Mouse (Mus musculus) right cerebral cortex, postnatal 14 days (tissue): ENCODE results near the gene Retn.

Experiments
- DNase-seq: peaks from one replicate; pipeline ENCODE4 v3.0.0; 2022

Gene Retn

DNA sequence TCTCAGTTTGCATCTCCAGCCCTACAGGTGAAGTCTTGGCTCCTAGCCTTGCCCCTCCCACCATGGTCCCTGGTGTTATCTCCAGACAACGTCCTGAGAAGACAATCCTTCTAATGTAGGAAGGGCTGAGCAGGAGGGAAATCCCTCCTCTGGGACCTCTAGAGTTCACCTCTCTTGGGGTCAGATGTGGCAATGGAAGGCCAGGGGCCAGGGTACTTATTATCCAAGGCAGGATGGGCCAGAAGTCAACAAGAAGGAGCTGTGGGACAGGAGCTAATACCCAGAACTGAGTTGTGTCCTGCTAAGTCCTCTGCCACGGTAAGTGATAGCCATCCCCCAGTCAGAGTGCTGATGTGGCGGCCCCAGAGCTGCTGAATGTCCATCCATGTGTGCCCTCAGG, at the start of gene Retn:
TSS of gene Retn (plus strand) at position 245 of the 400 bp plus-strand sequence.
- no peak for DNase-seq

DNA sequence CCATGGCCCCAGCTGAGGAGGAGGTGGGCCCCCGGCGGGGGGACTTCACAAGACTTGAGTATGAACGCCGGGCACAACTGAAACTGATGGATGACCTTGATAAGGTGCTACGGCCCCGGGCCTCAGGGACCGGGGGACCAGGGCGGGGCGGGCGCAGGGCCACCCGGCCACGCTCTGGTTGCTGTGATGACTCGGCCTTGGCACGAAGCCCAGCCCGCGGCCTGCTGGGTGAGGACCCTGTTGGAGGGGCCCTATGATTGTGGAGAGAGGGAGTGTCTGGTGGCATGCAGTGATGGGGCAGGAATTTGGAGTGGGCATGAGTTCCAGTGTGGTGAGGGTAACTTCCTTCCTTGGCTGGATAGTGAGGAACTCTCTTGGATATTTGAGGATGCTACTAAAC, 49.0 kb upstream of the Retn start:
- no peak for DNase-seq

DNA sequence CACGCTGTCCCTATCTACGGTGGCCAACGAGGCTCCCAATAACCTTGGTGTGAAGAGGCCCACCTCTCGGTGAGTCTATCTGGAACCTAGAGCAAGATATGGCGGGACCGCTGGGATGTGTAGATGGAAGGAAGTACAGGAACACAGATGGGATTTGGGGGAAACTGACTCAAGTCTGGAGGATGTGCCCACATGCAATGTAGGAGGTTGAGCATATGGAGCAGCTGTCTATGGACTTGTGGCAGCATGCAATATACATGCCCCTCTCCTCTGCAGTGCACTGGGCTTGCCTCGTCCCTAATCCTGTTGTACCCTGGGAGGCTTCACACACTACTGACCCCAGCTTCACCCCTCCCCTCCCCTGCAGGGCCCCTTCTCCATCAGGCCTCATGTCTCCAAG, 47.7 kb upstream of the Retn start:
- no peak for DNase-seq

DNA sequence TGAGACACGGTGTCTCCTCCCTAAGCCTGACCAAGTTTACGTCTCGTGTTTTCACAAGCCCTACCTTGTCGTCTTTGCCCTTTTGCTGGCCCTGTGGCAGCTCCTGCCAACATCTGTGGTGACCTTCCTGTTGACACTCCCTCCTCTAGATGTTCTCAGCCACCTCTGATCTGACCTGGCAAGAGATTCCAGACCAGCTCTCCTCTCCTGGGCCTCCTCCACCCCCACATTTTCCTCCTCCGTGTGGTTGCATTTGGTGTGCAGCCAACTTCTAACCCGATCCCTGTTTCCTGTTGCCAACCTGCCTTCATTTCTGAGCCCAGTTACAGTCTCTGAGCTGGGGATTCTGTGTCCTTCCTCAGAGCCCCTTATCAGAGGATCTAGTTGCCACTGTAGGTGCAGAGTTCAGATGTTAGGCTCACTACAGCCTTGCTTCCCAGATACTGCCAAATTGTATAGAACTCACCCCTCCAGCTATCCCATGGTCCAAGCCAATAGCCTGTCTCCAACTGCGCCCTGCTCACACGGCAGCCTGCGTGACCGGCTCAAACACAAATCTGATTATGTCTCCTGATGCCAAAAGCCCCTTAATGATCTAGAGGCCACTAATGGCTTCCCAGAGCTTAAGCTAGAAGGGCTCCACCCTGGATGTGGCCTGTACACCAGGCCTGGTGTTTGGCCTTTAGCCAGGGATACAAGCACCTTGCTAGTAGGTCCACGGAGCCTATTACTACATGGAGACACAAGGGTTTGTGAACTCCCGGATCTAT, 46.3 kb upstream of the Retn start:
- no peak for DNase-seq

DNA sequence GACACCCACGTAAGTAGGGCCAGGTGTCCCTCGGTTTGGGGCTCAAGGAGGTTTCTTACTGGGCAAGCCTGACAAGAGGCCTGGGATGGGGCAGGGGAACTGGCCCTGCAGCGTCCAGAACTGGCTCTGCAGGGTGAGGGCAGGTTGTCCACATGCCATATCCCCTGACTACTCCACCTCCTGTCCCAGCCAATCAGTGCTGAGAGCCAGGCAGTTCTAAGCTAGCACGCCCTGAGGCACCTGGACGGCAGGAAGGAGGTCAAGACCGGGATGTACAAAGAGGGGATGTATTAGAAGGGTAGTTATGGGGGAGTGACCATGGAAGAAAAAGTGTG, 45.8 kb upstream of the Retn start:
- no peak for DNase-seq

DNA sequence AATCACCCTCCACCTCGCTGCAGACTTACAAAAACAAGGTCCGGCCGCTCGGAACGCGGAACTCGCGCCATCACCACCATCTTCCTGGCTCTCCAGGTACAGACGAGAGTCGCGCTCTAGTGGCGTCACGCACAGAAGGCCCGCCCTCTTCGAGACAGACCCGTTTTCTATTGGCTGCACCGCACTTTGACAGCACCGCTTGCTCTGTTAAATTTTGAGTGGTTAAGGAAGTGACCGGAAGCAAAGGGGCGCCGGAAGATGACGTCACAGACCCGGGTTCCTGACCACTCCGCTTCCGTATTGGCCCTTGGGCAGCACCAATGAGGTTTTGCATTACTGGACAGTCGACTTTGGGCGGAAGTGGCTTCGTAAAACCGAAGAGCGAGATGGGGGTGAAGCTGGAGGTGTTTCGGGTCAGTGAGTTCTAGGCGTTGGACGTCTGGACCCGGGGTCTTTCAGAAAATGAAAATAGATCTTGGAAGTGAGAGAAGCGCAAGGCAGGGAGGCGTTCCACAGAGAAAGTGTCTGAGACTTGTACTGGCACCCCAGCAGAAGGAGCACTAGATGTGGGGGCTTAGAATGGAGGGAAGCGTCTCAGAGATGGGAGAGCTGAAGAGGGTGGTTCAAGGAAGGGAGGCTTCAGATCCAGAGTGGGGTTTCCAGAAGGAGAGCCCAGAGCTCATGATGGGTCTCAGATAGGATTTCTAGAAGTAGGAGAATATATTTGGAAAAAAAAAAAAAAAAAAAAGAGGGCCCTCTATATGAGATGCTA, 34.2 kb upstream of the Retn start, which contains the start of the genes Xab2 and Pet100:
TSS of gene Xab2 (minus strand) at position 118 of the 772 bp plus-strand sequence.
TSS of gene Pet100 (plus strand) at position 350 of the 772 bp plus-strand sequence.
- peak; percentile 98 for DNase-seq

DNA sequence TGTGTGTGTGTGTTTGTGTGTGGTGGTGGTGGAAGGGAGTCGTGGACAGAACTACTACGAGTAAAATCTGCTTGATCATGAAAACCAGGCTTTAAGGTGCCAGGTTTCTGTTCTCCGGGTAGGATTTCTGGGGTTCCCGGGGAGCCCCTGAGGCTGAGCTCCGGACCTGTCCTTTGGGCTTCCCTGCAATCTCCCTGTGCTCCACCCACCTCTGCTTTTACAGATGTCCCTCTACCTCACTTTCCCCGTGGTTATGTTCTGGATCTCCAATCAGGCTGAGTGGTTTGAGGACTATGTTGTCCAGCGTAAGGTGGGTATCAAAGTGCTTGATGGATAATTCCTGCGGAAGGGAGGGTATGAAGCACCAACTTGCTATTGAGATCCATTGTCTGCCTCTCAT, 33.5 kb upstream of the Retn start:
- no peak for DNase-seq

DNA sequence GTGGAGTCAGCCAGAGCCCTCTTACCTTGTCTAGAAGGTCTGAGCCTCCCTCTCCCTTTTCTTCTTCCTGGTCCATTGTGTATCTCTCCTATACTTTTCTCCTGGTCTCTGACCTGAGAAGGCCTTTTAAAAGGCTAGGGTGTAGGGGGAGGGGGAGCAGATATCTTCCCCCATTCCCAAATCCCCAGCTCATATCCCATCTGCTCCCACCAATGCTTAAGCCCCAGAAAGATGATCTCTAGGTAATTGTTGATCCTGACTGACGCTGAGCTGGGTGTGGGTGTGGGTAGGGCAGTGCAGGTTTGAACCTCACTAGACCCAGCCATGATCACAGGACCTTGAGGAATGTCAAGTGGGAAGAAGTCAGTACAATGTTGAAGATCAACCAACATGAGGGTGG, 30.1 kb upstream of the Retn start, which contains the start of gene Pcp2:
TSS of gene Pcp2 (minus strand) at position 101 of the 400 bp plus-strand sequence.
- DNase-seq = no peak

DNA sequence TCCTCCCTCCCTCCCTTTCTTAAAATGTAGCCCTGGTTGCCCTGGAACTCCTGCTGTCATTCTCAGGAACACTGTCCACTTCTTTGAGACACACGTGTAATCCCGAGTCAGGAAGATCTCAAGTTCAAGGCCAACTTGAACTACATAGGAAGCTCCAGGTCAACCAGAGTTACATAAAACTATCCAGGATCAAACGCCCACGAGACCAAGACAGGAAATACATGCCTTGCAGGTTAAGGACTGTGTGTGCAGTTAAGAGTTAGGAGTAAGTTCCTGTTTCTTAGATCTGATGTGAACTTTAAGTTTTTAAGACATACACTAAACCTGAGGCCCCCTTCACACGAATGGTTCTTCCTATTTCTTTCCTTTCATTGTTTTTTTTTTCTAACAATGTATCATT, 28.6 kb upstream of the Retn start:
- DNase-seq = no peak

DNA sequence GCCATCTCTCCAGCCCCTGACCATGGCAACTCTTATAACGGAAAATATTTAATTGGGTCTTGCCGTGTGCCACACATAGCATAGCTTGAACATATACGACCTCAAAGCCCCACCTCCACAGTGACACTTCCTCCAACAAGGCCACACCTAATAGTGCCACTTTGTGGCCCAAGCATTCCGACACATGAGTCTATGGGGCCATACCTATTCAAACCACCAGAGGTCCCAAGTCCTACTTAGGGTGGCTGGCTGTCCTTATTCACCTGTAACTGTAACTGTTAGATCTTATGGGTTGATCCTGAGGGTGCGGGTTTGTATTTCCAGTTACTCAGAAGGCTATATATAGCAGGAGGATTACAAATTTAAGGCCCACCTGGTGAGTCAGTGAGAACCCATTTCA, 27.6 kb upstream of the Retn start:
- DNase-seq = no peak

DNA sequence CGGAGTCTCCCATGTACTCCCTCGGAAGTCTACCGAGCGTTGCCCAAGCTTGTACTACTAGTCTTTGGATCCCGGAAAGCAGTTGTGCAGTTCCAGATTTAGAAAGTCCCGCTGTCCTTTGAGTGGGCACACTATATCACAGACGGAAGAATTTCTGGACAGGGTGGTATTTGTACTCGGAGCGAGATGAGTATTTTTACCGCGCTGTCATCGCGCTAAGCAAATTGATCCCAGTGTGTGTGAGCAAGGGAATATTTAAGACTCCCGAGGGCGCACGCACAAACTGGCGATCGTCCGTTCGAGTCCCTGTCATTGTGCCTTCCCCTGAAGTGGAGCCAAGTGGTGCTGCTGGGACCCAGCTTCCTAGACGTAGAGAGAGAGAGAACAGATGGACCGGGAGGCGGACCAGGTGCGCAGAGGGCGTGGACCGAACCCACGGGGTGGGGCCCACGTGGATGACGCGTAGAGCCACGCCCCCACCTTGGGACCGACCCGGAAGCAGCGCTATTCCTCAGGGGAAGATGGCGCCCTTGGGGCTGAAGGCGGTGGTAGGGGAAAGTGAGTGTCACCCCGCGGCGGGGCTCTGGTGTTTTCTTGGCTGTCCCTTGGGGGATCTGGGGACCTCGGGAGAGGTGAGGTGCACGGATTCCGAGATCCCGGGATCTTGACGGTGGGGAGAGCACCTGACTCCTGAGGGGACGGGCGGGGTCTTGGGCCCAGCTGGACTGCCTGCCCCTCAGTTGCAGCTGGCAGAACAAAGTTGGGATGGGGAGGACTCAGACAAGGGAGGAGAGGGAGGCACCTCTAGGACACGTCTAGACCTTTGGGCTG, 24.7 kb upstream of the Retn start, which contains the start of gene Stxbp2:
TSS of gene Stxbp2 (plus strand) at position 309 of the 831 bp plus-strand sequence.
- peak; percentile 66 for DNase-seq

DNA sequence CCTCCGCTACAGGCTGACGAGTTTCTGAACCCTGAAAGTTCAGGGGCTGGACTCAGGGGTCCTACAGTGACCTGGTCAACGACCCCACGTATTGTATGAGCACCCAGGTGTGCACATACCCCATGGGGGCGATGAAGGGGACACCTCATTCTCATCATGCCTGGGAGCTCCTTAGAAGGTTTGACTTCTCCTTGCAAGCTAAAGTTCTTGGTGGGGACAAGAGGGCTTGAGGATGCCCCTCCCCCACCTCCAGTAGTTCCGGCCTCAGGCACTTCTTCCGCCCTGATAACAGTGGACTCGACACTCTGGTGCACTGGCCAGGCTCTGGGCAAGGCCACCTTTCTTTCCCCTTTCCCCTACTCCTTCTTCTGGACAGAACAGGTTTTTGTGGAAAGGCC, 24.1 kb upstream of the Retn start:
- no peak for DNase-seq

DNA sequence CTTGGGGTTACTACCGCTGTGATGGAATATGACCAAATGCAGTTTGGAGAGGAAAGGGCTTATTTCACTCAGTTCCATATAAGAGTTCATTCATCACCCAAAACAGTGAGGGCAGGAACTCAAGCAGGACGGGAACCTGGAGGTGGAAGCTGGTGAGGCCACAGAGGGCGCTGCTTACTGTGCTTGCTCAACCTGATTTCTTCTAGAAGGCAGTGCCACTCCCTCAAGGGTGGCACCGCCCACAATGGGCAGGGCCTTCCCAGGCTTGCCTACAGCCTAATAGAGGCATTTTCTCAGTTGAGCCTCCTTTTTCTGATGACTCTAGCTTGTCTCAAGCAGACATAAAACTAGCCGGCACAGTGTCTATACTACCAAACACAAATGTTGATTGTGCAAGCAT, 9.8 kb upstream of the Retn start:
- DNase-seq = no peak

DNA sequence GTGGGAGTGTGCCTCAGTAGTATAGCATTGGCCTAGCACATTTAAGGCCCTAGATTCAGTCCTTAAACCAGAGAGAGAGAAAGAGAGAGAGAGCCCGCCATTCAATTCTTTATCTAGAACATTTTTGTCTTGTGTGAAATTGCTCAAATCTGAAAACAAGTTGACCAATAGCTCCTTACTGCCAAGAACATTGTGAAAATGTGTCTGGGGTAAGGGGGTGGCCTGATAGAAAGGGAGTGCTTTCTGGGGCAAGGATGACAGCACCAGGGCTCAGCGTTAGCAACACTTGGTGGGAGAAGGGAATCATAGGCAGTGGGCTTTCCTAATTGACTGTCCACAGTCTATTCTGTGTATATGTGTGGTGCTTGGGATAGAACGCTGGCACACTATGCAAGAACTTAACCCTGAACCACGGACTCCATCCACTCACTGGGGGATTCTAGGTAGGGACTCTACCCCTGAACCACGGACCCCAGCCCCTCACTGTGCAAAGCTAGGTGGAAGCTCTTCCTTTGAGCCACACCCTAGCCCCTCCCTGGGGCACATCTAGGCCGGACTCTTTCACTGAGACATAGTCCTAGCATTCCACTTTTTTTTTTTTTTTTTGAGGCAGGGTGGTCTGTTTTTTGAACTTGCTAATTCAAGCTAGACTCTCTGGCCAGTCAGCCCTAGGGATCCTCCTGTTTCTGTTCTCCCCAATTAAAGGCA, 8.6 kb upstream of the Retn start:
- DNase-seq = no peak

DNA sequence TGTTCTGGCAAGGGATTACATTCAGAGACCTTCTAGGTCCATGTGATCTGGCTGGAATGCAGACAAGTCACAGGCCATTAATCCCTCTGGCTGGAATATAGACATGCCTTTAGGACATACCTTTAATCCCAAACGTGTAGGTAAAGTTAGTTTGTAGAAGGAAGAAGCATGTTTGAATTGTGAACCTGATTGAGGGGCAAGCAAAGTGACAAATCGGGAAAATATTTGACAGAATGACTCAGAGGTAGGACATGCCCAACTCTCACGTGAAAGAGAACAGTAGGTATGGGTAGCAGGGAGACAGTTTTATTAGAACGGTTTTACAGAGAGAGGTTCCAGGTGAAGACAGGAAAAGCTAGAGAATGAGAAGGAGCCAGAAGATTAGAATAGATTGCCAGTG, 8.0 kb upstream of the Retn start:
- no peak for DNase-seq

DNA sequence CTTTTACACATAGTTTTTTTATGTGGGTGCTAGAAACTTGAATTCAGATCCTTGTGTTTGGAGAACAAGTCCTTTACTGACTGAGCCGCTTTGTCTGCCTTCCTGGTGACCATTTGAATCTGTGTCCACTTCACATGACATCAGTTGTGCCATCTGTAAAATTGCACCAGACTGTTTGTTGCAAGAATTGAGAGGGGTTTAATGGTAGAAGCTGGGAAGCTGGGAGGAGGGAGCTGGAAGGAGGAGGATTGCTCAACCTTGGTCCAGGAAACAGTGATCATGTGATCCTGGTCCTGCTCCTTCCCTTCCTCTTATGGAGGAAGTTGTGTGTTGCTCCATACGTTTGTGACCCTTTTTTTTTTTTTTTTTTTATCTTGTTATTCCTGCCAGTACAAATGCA, 7.3 kb upstream of the Retn start:
- no peak for DNase-seq

DNA sequence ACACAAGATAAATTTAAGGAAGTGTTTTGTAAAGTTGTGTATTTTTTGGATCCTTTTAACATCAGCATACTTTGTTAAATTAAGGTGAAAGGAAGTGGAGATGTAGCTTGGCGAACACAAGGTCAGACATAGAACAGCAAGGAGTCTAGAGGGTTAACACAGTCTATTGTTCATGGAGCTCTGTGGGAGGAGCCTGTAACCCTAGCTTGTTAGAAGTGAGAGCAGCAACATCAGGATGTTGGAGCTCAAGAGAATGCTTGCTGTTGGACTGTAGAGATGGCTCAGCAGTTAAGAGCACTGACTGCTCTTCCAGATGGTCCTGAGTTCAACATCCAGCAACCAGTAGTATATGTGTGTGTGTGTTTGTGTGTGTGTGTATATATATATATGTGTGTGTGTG, 6.6 kb upstream of the Retn start:
- no peak for DNase-seq

DNA sequence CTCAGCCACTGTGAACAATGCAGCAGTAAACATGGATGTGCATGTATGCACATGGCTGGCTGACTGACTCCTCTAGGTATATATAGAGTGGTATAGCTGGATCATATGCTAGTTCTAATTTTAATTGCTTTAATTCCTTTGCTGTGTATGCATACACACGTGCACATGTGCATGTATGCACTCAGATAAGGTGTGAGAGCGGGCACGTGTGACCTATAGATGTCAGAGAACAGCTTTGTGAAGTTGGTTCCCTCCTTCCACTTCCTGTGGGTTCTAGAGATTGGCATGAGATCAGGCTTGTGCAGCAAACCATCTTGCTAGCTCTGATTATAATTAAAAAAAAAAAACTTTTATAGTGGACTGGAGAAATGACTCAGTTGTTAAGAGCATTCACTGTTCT, 2.7 kb upstream of the Retn start:
- no peak for DNase-seq

DNA sequence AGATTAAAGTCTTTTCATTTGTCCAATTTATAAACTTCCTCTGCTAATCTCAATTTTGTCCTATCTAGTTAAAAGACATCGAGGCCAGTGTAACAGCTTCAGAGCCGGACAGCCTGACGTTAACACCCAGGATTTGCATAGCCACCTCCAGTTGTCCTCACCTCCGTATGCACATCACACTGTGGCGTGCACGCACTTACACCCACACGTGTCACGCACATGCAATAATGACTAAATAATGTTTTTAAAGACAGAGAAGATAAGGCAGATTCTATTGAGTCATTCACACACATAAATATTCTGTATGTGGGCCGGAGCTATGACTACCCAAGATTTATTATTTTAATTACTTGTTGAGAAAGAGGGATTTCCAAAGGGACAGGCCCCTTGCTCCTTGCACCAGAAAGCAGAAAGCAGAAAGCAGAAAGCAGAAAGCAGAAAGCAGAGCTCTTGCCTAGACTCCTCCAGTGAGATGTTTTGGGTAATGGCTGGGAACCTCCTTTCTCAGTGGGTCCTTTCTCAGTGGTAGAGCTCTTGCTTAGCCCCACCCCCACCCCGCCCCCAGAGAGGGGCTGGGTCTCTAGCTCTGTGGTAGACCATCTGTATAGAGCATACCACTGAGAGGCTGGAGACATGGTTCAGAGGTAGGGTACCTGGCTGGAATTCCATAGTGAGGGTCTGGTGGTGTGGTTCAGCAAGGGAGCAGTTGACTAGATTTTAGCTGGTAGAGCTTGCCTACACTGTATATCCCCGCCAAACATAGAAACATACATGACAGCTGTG, 653 bp upstream of the Retn start:
- no peak for DNase-seq

DNA sequence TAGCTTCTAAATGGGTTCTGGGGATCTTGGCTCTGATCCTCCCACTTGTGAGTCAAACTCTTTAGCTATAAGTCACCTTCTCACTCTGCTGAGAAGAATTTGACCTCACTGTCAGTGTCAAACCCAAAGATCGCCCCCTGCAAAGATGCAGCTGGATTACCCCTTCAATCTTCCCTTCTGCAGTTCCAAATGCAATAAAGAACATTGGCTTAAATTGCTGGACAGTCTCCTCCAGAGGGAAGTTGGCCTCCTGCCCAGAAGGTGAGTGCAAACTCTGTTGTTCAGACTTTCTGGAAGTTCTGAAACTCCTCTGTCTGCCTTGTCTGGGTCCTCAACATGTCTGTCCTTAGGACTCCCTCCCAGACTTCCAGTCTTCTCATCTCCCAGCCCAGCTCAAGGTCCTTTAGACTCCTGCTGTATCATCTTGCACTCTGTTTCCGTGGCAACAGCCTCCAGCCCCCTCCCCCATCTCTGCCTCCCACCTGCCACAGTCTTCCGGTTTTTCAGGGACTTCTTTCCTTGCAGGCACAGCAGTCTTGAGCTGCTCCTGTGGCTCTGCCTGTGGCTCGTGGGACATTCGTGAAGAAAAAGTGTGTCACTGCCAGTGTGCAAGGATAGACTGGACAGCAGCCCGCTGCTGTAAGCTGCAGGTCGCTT, 1.3 kb downstream of the Retn start:
- DNase-seq = peak; percentile 39

DNA sequence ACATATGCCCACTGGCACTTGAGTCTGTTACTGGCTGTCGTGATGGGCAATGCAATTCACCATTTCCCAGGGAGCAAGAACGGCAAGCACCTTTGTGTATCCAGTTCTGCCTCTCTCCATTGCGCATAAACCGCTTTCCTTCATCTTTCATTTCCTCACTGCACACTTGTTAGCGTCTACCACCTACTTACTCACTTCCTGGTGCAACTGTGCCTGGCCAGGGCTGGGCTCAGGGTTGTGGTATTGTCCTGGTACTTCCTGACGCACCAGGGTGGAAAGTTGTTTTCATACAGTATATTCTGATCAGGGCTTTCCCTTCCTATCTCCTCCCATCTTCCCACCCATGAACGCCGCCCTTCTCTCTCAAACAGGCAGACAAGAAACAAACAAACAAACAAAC, 5.3 kb downstream of the Retn start:
- no peak for DNase-seq
